Mouse (Mus musculus) kidney, adult 8-10 months (tissue): ENCODE data around the gene Grik3.

Experiments
- DNase-seq, 2 experiments: peaks; one replicate each; pipeline ENCODE4 v3.0.0; 2022

Grik3 gene

GRCm38 (mm10) chr4:125656031-125656430, 165.5 kb downstream of the Grik3 start:
- DNase-seq: no peak

GRCm38 (mm10) chr4:125658376-125658775, 167.9 kb downstream of the Grik3 start:
- DNase-seq: no peak

DNA sequence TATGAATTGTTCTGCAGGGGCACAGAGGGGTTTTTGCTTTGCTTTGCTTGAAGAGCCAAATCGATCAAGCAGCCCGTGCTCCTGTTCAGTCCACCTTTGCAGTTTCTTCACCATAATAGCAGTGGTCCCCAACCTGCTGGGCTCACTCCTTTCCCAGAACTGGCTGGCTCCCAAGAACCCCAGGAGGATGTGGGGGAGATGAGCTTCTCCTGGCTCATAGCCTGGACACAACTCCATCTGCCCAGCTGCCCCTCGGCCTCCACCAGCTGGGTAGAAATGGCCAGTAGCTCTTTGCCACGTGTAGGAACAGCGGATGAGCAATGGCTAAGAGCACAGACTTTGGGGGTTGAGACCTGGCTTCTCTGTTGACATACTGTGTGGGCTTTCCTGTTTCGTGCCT, 171.5 kb downstream of the Grik3 start:
- DNase-seq: no peak

GRCm38 (mm10) chr4:125663262-125663661, 172.8 kb downstream of the Grik3 start:
- no peak for DNase-seq

- DNase-seq: no peak
These were observed 175.5 kb downstream of the Grik3 start for GRCm38 (mm10) chr4:125665955-125666354.

GRCm38 (mm10) chr4:125682007-125682406, 191.5 kb downstream of the Grik3 start:
- DNase-seq: no peak

DNA sequence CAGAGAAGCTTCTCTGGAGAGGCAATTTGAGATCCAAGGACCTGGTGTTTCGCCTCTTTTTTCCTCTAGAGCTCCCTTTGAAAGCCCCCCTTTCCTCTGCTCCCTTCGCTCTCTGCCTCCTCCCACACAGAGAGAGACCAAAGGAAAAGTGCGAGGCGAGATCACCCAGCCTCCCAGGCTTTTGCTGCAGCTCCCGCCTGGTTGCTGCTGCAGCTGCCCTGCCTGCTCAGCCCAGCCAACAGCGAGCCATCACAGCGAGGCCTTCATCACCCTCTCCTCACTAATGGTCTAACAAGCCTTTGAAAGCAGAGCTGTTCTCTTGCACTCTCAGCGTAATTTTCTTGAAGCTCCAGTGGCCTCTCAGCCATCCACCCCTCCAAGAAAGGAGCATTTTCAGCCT, 196.6 kb downstream of the Grik3 start:
- DNase-seq: no peak

DNA sequence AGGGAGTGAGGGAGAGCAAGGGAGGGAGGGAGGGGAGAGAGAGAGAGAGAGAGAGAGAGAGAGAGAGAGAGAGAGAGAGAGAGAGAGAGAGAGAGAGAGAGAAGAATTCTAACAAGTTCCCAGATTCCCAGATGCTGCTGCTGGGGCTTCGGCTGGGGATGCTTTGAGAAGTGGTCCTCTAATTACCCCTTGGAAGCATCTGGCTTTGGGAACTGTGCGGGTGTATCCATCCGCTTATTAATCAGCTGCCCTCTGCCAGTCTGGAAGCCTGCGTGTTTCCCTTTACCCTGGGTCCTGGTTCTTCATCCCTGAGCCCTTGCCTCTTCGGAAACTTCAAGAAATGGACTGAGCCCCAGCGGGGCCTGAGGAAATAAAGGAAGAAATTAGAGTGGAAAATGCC, 204.9 kb downstream of the Grik3 start:
- DNase-seq: no peak

DNA sequence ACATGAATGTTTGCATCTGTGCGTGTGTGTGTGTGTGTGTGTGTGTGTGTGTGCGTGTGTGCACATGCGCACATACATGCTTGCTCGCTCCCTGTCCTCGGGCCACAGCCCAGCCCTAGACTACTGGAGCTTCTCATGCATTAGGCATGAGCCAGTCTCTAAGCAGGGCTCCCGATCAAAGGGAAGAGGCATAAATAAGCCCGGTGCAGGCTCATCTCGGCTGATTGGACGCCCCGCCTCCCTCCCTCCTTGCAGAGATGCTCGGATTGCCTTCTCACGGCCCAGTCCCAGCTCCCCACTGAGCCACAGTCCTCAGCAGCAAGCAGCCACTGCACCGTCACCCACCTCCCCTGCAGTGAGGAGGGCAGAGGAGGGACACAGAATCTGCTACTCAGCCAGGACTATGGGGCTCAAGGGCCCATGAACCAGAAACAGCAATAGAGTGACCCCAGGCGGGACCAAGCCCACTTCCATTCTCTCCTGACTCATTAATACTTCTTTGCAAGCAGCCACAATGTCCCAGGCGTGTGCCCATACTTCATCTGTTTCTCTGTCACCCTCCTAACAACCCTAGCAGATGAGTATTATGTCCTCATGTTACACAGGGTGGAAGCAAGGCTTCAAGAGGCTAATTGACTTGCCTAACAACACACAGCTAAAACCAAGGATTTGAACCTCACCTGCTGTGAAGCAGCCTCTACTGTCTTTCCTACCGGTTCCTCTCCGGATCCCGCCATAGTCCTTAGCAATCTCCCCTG, 205.9 kb downstream of the Grik3 start:
- no peak for DNase-seq

DNA sequence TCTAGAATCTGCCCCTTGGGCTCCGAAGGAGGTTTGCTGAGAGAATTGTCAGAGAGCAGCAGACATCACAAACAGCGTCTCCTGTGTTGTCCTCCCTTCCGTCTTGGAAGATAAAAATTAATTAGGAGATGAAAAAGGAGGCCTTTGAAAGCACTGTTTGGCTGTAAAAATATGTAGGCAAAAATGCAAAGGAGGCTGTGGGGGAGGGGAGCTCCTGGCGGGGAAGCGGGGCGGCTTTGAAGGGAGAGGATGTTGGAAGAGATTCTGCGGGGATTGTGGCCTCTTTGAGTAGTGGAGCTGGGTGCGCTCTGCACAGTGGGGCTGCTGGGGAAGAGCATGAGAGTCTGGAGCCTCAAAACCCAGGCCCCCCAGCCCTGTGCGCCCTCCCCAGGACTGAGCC, 207.1 kb downstream of the Grik3 start:
- DNase-seq: no peak

GRCm38 (mm10) chr4:125699056-125699455, 208.6 kb downstream of the Grik3 start:
- no peak for DNase-seq

GRCm38 (mm10) chr4:125700331-125700730, 209.8 kb downstream of the Grik3 start:
- DNase-seq: no peak

GRCm38 (mm10) chr4:125702607-125703309, 212.3 kb downstream of the Grik3 start:
- peak; percentile 37 to 57 for DNase-seq

- peak in 1 of 2 experiments; percentile 22 for DNase-seq
These were observed 212.8 kb downstream of the Grik3 start for GRCm38 (mm10) chr4:125703310-125703690.

DNA sequence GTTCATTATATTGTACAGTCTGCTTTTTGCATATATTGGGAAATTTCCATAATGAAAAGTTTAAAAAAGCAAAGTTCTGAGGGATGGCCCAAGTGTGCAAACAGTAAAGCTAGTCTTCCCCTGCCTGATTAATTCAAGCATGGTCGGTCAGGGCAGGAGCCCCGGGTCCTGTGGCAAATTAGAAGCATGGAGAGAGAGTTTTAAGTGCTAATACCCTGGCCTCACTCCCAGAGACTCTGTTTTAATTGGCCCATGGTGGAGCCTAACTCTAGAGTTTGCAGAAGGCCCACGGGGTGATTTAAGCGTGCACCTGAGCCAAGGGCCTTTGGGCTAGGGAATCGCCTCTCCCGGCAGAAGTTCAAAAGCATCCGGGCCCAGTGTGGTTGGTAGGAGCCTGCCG, 215.2 kb downstream of the Grik3 start:
- DNase-seq: no peak

GRCm38 (mm10) chr4:125709716-125710115, 219.2 kb downstream of the Grik3 start:
- no peak for DNase-seq

DNA sequence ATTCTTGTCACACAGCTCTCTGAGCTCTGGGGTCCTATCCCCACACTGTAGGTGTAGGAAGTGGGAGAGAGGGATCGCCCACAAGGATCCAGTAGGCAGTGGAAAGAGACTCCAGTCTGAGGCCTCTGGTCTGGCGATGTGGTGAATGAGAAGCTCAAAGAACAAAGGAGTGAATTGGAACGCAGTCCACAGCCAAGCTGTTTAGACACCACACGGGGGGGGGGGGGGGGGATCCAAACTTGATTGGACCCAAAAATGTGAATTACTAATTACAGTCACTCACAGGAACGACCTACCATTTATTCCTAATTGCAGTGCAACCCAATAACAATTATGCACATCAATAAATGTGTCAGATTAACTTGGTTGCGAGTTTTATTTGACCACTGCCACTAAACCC, 227.4 kb downstream of the Grik3 start:
- DNase-seq: no peak

DNA sequence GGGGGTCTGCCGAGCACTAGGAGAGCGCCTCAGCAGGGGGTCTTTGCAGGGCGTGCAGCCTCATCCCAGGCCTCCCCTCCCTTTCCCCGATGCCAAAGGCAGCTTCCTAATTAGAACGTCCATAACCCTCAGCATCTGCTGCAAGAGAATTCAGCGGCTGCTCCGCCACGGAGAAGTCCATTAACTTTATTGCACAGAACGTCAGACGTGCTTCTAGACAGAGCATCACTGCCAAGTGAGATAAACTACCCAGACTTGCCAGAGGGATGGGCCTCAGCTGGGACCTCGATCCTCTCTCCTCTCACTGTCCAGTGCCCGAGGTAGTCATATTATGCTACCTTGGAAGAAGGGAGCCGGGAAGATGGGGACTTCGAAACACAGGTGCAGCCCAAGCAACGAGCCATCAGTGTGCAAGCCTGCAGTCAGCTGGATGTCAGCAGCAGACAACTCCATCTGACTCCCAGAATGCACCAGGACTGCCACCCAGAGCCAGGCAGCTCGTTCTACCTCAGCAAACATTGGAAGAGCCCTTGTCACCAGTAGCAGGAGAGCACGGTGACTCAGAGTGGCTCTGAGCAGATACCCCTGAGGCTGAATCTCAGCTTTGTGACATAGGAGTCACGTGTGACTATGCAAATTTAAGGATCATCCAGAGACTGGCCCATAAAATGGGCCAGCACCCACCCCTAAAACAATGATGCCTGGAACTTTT, 228.1 kb downstream of the Grik3 start:
- DNase-seq: no peak

DNA sequence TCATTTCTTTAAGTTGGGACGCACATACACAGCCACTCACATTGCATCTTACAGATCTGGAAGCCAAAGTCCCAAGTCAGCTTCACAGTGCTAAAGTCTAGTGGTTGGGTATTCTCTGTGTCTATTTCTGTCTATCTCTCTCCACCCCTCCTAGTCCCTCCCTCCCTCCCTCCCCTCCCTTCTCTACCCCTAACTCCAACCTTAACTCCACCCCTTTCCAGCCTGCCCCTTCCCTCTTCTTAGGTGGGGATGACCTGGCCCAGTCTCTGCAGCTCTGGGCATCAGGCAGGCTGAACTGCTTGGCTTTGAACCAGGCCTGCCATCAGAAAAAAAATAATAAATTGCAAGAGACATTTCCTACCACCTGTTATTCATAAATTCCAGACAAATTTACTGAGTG, 235.7 kb downstream of the Grik3 start:
- DNase-seq: no peak

GRCm38 (mm10) chr4:125727030-125727429, 236.5 kb downstream of the Grik3 start:
- no peak for DNase-seq

- DNase-seq: no peak
These were observed 237.1 kb downstream of the Grik3 start for GRCm38 (mm10) chr4:125727626-125728025.

DNA sequence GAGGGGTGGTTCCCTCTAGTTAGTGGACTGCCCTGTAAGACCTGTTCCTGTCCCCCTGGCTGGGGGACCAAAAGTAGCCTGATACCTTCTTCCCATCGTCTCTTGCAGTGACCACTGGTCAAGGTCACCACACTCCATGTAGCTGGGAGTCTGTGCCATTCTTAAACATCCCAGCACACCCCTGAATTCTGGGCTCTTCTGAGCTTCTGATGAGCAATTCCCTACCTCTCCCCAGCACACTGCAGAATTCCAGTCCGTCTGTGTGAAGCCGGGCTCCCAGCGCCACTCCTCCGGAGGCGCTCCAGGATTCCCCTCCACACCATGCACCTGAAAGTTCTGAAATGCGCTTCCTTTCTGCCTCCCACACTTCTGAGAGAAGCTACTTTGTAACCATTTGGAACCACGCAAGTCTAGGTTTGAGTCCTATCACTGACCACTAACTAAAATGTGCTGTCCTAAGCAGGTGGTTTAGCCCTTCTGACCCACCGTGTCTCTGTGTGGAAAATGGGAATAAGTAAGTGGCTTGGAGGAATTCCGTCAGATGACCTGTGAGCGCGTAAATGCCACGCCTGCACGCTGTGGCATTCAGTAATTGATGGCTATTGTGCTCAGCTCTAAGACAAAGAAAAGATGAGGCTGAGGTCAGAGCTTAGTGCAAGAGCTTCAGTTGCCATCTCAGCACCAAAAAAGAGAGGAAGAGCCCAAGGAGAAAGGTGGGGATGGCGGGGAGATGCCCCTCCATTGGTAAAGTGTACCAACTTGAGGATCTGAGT, 237.8 kb downstream of the Grik3 start:
- no peak for DNase-seq
